Mouse (Mus musculus) heart, postnatal 0 days (tissue): ENCODE measurements around the gene Med27.

Experiments used
- CTCF ChIP-seq: IDR thresholded peaks from 2 replicates; pipeline ENCODE4 v1.5.1; 2016; ENCODE audit warnings: antibody characterized with exemption, control low read depth, low read depth
- EP300 ChIP-seq: IDR thresholded peaks from 2 replicates; pipeline ENCODE4 v1.6.1; 2016; ENCODE audit warnings: antibody characterized with exemption, low read depth

DNA sequence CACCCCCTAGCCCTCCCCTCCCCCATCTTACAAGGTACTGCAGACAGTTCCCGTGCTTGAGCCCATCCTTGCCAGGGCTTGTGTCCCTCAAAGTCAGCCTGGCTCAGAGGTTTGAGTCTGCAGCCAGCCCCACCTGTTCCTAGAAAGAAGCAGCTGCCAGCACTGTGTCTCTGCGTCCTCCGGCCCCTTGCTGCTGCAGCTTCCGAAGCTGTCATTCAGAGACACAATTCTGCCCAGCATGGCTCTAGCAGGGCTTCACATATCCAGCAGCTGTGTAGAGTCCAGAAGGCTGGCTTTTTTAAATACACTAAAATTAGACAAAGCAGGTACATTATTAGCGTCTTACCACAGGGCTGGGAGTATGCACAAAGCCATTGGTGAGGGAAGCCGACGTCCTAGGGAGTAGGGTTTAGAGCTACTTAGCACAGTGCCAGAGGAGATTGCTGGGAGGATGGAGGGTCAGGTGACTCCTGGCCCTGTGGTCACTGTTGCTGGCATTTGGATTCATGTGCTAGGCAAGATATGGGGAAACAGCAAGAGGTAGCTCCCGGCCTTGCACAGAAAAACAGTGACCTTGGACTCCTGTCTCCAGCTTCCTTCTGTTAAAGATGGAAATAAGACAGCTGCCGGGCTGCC is 146.9 kb downstream of the Med27 start:
- TF ChIP-seq CTCF (no peak), EP300 (no peak)
